Mouse (Mus musculus) intestine, embryonic 15.5 days (tissue): ENCODE results near the gene Rundc1. TPM values are rescaled to one million over a fixed set of nuclear protein-coding genes. Genes with fewer than 3 reads are reported as not detected.
A peak's percentile ranks its signal among the peaks of the same experiment; 100 is the strongest.
"Not testable (repeated sequence)": the region's sequence is repeated elsewhere in the genome, so short reads cannot be mapped to it uniquely, and the experiment has no call there.

Experiments
- ATAC-seq: fragments of 200-750 bp; cut with Nextera tagmentation; 2 replicates; pipeline ENCODE4 v1.8.0; 2017; ENCODE audit warnings: moderate TSS enrichment, moderate library complexity
- H3K27ac ChIP-seq: fragments of 300-500 bp; sonication (generic); 2 replicates; pipeline ENCODE4 v1.5.1; 2015; ENCODE audit warnings: mild to moderate bottlenecking, inconsistent platforms
- H3K27me3 ChIP-seq: fragments of 300-500 bp; sonication (generic); replicated peaks from 2 replicates; pipeline ENCODE4 v1.6.1; 2015; ENCODE audit warnings: inconsistent platforms
- H3K36me3 ChIP-seq: fragments of 300-500 bp; sonication (generic); 2 replicates; pipeline ENCODE4 v1.6.1; 2015; ENCODE audit warnings: inconsistent platforms
- H3K4me1 ChIP-seq: fragments of 300-500 bp; sonication (generic); replicated peaks from 2 replicates; pipeline ENCODE4 v1.6.1; 2015; ENCODE audit warnings: inconsistent platforms
- H3K4me2 ChIP-seq: fragments of 300-500 bp; sonication (generic); replicated peaks from 2 replicates; pipeline ENCODE4 v1.6.1; 2015; ENCODE audit warnings: mild to moderate bottlenecking, inconsistent platforms
- H3K4me3 ChIP-seq: fragments of 300-500 bp; sonication (generic); replicated peaks from 2 replicates; pipeline ENCODE4 v1.5.1; 2015; ENCODE audit warnings: inconsistent platforms
- H3K9ac ChIP-seq: fragments of 300-500 bp; sonication (generic); 2 replicates; pipeline ENCODE4 v1.6.1; 2015; ENCODE audit warnings: inconsistent platforms
- H3K9me3 ChIP-seq: fragments of 300-500 bp; sonication (generic); 2 replicates; pipeline ENCODE4 v1.6.1; 2016; ENCODE audit warnings: inconsistent platforms
- WGBS: fragments of 180-500 bp; shearing (Covaris S2); methylation state at CpG from one replicate; pipeline ENCODE4 v1.1.7; 2015; 5-methylcytosine and 5-hydroxymethylcytosine counted together
- polyA plus RNA-seq: library from polyadenylated mRNA; unstranded; fragments of >200 nt; fragmentation: Nextera tagmentation; extraction: Ambion mirVana; gene quantifications from 2 replicates; pipeline ENCODE4 v1.2.1, GENCODE M21; 2015

Rundc1 gene
- 16.9 and 17.3 TPM in 2 replicates for polyA plus RNA-seq

DNA sequence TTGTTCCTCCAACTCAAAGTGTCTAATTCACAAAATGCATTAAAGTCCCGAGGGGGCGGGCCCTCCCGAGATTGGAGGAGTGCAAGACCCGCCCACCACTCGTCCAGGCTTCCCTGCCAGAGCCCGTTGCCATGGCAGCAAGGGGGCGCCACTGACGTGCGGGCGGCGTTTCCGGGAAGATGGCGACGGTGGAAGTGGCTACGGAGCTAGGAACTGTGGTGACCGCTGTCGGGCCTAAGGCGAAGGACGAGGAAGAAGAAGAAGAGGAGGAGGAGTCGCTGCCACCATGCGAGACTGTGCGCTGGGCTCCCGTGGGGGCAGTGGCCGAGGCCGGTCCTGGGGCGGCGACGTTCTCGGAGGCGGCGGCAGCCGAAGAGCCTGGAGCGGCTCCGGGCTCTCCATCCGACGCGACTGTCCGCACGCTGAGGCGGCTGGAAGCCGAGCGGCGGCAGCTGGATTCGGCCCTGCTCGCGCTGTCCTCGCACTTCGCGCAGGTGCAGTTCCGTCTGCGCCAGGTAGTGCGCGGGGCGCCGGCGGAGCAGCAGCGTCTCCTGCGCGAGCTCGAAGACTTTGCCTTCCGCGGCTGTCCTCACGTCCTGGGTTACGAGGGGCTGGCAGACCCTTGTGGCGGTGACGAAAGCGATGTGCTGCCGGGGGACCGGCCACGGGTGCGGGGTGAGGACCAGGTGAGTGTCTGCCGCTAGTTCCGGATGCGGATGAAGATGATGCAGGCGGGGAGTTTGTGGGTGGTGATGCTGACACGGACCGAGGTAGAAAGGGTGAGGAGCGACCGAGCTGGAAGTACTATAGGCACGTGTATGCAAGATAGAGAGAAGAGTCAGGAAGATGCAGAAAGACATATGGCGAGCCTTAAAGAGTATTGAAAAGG lies at the start of gene Rundc1, which contains the start of gene Ptges3l:
Gene Rundc1 (plus strand): TSS at position 161 of the 889 bp plus-strand sequence.
Gene Ptges3l (minus strand): TSS at position 409 of the 889 bp plus-strand sequence.
- H3K4me3 ChIP-seq, result peak within 1 kb of the TSS; percentile 84
- peaks cover 27% of the 10 kb centered on the region for H3K4me1 ChIP-seq
- H3K36me3 ChIP-seq, result peaks cover under 1% of the 10 kb centered on the region; the same call in 1 of the 2 replicates
- H3K4me2 ChIP-seq, result peak within 1 kb of the TSS; percentile 92
- under 1% methylated on average over 81 of the region's 81 CpGs for WGBS
- H3K9me3 ChIP-seq, result no peaks in the 10 kb centered on the region
- H3K27me3 ChIP-seq, result no peaks in the 10 kb centered on the region
- peak within 1 kb of the TSS; percentile 90 for H3K27ac ChIP-seq
- H3K9ac ChIP-seq, result peak within 1 kb of the TSS; percentile 80
- ATAC-seq, result peak; percentile 96

DNA sequence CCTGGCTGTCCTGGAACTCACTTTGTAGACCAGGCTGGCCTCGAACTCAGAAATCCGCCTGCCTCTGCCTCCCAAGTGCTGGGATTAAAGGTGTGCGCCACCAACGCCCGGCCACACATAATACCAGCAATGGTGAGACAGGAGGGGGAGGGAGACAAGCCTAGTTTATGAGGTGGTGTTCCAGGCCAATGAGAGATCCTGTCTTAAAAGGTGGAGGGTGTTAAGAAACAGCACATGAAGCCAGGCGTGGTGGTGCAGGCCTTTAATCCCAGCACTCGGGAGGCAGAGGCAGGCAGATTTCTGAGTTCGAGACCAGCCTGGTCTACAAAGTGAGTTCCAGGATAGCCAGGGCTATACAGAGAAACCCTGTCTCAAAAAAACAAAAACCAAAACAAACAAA lies 46.7 kb upstream of the Rundc1 start:
- not testable (repeated sequence) for H3K4me2 ChIP-seq, H3K27ac ChIP-seq, H3K9me3 ChIP-seq, H3K4me1 ChIP-seq, H3K36me3 ChIP-seq, H3K9ac ChIP-seq, H3K4me3 ChIP-seq, H3K27me3 ChIP-seq, ATAC-seq
- 93% methylated on average over 8 of the region's 8 CpGs for WGBS

DNA sequence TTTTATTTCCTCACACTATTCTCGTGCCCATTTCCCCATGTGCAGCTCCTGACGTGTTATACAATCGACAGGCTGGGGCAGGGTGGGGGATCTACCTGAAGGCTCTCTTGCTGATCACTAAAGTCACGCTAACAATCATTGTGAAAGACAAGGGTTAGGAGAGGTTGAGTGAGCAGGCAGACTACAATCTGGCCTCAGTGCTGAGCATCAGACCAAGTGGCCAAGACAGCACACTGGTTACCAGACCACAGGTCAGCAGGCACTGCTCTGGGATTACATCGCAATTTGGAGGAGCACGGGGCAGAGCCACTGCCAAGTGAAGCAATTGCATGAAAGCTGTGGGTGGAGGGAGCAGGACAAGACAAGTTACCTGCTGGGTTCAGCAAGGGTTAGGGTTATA lies 46.0 kb upstream of the Rundc1 start:
- no peak overlapping the region for H3K27ac ChIP-seq
- no peak overlapping the region for H3K9ac ChIP-seq
- H3K36me3 ChIP-seq, result no peaks in the 10 kb centered on the region
- no peak overlapping the region for H3K4me3 ChIP-seq
- no peaks in the 10 kb centered on the region for H3K9me3 ChIP-seq
- ATAC-seq, result no peak
- no peaks in the 10 kb centered on the region for H3K4me1 ChIP-seq
- WGBS, result 69% methylated on average over 6 of the region's 6 CpGs
- H3K4me2 ChIP-seq, result no peak overlapping the region
- H3K27me3 ChIP-seq, result no peaks in the 10 kb centered on the region

DNA sequence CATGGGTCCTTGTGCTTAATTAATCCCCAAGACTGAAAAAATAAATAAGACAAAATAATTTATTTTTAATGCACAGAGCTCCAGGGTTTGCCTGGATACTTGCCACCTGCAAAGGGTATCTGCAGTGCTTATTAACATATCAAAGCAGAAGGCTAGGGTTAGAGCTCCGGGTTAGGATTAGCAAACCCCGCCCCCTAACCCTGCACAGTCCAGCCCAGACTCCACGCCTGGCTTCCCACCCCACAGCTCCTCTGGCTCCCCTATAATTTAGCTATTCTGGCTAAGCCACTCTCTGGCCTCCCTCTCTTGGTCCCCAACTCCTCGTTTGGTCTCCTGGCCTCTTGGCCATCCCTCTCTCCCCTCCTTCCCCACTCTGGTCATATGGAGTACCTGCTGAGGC lies 43.1 kb upstream of the Rundc1 start:
- Histone ChIP-seq H3K27me3 (no peaks in the 10 kb centered on the region), H3K4me3 (no peak overlapping the region), H3K9ac (no peak overlapping the region), H3K9me3 (no peaks in the 10 kb centered on the region), H3K36me3 (no peaks in the 10 kb centered on the region), H3K4me2 (no peak overlapping the region), H3K4me1 (no peaks in the 10 kb centered on the region), H3K27ac (no peak overlapping the region)
- WGBS, result 27% methylated on average over 4 of the region's 4 CpGs
- no peak for ATAC-seq

DNA sequence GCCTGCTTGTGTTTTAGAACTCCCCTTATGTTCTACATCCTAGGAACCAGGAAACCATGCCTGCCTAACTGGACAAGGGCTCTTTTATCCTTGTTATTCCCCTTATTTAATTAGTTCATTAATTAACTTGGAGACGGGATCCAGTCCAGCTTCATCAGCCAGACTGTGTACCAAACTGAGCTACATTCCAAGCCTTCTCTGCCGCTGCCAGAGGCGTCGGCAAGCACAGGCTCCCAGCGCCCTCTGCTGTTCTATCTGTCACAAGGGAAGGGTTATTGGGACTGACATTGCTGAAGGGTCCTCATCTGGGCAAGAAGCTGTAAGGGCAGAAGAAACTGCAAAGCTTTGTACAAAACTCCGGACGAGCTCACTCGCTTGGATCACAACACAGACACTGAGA lies 29.8 kb upstream of the Rundc1 start:
- ATAC-seq, result peak; percentile 80
- H3K4me3 ChIP-seq, result no peak overlapping the region
- H3K36me3 ChIP-seq, result no peaks in the 10 kb centered on the region
- WGBS, result 5% methylated on average over 8 of the region's 8 CpGs
- no peaks in the 10 kb centered on the region for H3K27me3 ChIP-seq
- H3K9ac ChIP-seq, result no peak overlapping the region
- no peaks in the 10 kb centered on the region for H3K4me1 ChIP-seq
- H3K27ac ChIP-seq, result no peak overlapping the region
- H3K9me3 ChIP-seq, result no peaks in the 10 kb centered on the region
- no peak overlapping the region for H3K4me2 ChIP-seq

DNA sequence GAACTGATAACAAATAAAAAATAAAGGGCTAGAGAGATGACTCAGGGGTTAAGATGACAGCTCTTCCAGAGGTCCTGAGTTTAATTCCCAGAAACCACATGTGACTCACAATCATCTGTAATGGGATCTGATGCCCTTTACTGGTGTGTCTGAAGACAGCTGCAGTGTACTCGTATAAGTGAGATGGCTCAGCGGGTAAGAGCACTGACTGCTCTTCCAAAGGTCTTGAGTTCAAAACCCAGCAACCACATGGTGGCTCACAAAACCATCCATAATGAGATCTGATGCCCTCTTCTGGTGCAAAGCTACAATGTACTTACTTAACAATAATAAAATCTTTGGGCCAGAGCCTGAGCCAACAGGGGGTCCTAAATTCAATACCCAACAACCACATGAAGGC lies 9.6 kb upstream of the Rundc1 start:
- H3K36me3 ChIP-seq, result peaks cover 22% of the 10 kb centered on the region
- H3K27me3 ChIP-seq, result no peaks in the 10 kb centered on the region
- no peak for ATAC-seq
- no peak overlapping the region for H3K4me3 ChIP-seq
- H3K4me1 ChIP-seq, result peaks cover 6% of the 10 kb centered on the region
- H3K9ac ChIP-seq, result no peak overlapping the region
- no peak overlapping the region for H3K27ac ChIP-seq
- 89% methylated on average over 2 of the region's 2 CpGs for WGBS
- no peaks in the 10 kb centered on the region for H3K9me3 ChIP-seq
- H3K4me2 ChIP-seq, result no peak overlapping the region

DNA sequence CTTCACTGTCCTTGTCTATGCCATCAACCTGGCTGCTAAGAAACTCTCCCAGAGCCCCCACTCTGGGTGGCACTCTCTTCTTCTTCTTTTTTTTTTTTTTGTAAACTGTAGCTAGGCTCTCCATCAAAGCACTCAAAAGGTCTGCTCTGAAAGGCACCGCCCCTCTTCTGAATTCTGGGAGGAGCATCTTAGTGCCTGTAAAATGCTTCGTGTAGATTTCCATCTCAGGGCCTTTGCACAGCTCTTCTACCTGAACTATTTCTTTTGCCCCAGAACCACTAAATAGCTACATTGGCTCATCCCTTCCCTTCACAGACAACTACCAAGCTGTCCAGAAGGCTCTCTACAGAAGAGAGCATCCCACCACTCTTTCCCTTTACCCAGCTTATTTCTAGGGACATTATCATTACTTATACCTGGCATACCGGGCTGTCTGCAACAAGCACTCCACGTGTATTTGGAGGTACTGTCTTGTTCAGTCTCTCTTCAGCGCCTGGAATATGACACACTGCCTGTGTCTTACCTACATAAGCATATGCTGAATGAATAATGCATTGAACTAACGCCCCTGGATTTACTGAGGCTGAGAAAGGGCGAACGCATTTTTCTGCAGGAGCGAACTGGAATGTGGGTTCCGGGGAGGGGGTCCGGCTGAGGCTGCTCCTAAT lies 8.3 kb upstream of the Rundc1 start:
- peak; percentile 51 for ATAC-seq
- WGBS, result 1% methylated on average over 11 of the region's 11 CpGs

DNA sequence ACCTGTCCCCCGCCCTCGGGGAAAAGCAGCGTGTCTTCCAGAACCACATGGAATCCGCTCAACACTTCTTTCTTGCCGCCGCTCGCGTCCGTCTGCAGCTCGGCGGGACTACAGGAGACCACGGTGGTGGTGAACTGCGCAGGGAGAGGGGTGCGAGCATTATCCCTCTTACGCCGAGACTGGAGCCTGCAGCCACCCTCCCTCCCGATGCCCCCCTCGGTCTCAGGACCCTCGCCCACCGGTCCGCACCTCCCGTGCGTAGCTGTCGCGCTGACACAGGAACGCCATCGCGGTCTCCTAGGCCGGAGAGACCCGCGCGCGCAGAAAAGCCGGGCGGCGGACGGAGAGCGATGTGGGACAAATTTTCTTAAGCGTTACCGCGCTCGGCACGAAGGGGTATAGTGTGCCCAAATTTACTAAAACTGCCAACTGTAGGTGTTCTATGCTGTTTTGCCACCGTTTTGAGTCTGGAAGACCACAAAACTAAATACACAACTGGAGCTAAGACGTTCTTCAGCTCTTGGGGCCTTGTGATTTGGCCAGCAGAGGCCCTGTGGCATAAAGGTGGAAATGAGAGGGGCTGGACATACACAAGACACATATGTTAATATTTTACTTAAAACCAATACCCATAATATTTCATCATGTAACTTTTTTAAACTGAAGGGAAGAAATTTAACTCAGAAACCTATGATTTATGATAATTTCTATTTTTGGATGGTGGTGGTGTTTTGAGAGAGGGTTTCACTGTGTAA lies 7.6 kb upstream of the Rundc1 start, which contains the start of gene Aarsd1:
Gene Aarsd1 (minus strand): TSS at position 515 of the 755 bp plus-strand sequence.
- peak within 1 kb of the TSS; percentile 82 for H3K4me3 ChIP-seq
- H3K4me2 ChIP-seq, result peak within 1 kb of the TSS; percentile 83
- H3K9me3 ChIP-seq, result no peaks in the 10 kb centered on the region
- no peaks in the 10 kb centered on the region for H3K27me3 ChIP-seq
- peak within 1 kb of the TSS; percentile 48 for H3K27ac ChIP-seq
- H3K36me3 ChIP-seq, result peaks cover 5% of the 10 kb centered on the region; the same call in 1 of the 2 replicates
- under 1% methylated on average over 45 of the region's 45 CpGs for WGBS
- H3K4me1 ChIP-seq, result peaks cover 6% of the 10 kb centered on the region
- ATAC-seq, result peak; percentile 75
- peak within 1 kb of the TSS; percentile 75 for H3K9ac ChIP-seq

More for the DNA sequence above, 8.3 kb upstream of the Rundc1 start:
- Histone ChIP-seq H3K9ac (peak overlapping the region; percentile 75), H3K27me3 (no peaks in the 10 kb centered on the region), H3K9me3 (no peaks in the 10 kb centered on the region), H3K4me1 (peaks cover 6% of the 10 kb centered on the region), H3K4me2 (peak overlapping the region; percentile 83), H3K4me3 (peak overlapping the region; percentile 82), H3K36me3 (peaks cover 13% of the 10 kb centered on the region; the same call in 1 of the 2 replicates), H3K27ac (peak overlapping the region; percentile 48)

DNA sequence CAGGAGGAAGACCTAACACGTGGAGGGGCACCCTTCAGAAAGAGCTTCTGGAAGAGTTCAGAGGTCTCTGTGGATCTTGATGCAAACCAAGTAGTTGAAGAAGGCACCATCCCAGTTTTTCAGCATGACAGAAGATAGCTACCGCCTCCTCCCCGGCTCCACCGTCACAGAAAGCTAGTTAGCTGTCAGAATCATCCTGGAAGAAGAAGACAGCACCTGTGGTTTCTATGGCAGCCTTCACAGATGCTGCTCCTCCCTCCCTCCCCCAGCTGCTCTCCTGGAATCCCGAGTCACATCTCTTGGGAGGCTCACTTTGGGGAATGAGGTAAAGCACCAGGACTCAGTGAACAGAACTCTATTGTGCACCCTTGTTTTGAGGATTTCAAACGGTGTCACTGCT lies 5.9 kb upstream of the Rundc1 start:
- 66% methylated on average over 6 of the region's 6 CpGs for WGBS
- H3K9ac ChIP-seq, result no peak overlapping the region
- no peak for ATAC-seq
- no peaks in the 10 kb centered on the region for H3K27me3 ChIP-seq
- no peaks in the 10 kb centered on the region for H3K36me3 ChIP-seq
- H3K27ac ChIP-seq, result no peak overlapping the region
- H3K4me2 ChIP-seq, result no peak overlapping the region
- peaks cover 11% of the 10 kb centered on the region for H3K4me1 ChIP-seq
- no peak overlapping the region for H3K4me3 ChIP-seq
- H3K9me3 ChIP-seq, result no peaks in the 10 kb centered on the region

DNA sequence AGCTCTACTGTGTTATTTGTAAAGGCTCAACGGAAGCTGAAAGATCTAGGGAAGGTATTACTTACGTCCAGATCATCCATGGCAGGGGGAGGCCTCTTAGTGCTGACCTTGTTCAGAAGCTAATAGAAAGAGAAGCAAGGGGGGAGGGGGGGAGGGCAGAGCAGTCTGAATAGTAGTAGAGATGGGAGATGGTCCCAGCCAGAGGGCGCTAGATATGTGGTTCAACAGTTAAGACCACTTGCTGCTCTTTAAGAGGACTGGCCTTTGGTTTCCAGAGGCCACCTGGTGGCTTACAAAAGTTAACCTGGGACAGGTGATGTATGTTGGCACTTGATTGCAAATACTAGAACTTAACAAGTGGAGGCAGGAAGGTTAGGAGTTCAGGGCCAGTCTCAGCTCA lies 5.3 kb upstream of the Rundc1 start:
- no peak for ATAC-seq
- Histone ChIP-seq H3K9ac (no peak overlapping the region), H3K4me2 (no peak overlapping the region), H3K27ac (no peak overlapping the region), H3K27me3 (no peaks in the 10 kb centered on the region), H3K4me1 (peaks cover 16% of the 10 kb centered on the region), H3K4me3 (no peak overlapping the region), H3K9me3 (no peaks in the 10 kb centered on the region), H3K36me3 (no peaks in the 10 kb centered on the region)
- 27% methylated on average over 3 of the region's 3 CpGs for whole genome bisulfite sequencing

DNA sequence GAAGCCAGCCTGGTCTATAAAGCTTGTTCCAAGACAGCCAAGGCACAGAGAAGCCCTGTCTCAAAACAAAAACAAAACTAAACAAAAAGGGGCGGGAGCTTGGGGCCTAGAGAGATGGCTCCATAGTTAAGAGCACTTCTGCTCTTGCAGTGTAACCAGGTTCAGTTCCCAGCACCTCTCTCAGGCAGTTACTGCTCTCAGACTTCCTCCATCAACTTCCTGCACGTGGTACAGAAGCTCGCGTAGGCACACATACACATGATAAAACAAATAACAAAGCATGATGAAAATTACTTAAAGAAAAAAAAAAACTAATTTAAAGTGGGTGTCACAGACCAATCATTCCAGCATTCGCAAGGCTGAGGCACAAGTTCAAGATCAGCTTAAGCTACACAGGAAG lies 4.7 kb upstream of the Rundc1 start:
- no peak for ATAC-seq
- no peak overlapping the region for H3K4me2 ChIP-seq
- 90% methylated on average over 5 of the region's 5 CpGs for WGBS
- no peaks in the 10 kb centered on the region for H3K27me3 ChIP-seq
- no peaks in the 10 kb centered on the region for H3K36me3 ChIP-seq
- H3K27ac ChIP-seq, result no peak overlapping the region
- no peaks in the 10 kb centered on the region for H3K9me3 ChIP-seq
- H3K4me3 ChIP-seq, result no peak overlapping the region
- peaks cover 16% of the 10 kb centered on the region for H3K4me1 ChIP-seq
- no peak overlapping the region for H3K9ac ChIP-seq
